Mouse (Mus musculus): ENCODE results near the gene Gid4. TPM values are rescaled to one million over a fixed set of nuclear protein-coding genes. Genes with fewer than 3 reads are reported as not detected.

Gid4 gene
- polyA plus RNA-seq, 1 experiment: 13.8 TPM

DNA sequence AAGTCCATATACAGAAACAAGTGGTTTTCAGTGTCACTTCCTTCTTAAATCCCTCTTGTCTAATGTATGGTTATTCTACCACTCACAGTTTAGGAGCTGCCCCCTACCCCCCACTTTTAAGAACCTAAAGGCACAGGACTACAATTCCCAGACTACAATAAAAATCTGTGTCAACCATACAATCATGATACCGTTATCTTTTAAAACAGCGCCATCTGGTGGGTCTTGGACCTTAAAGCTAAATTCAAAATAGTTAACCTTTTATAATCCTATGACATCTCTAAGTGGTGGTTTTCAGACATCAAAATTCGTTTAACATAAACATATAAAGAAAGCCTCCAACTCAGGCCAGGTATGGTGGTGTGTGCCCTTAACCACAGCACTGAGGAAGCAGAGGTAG, 4.8 kb upstream of the Gid4 start:
- 2% methylated on average over 3 of the region's 3 CpGs for WGBS
- TF ChIP-seq POLR2A (IDR thresholded peaks at IDR 0.05; ENCODE audit: low read depth, low read length): no peak
- TF ChIP-seq CTCF (IDR thresholded peaks at IDR 0.05; ENCODE audit: extremely low read depth, insufficient read length, insufficient replicate concordance, low read depth, low read length): no peak
- H3K4me1 ChIP-seq (ENCODE audit: control insufficient read depth, insufficient read depth, insufficient read length, low read length): peaks cover 2% of the 10 kb centered on the region; the same call in 1 of the 2 replicates

DNA sequence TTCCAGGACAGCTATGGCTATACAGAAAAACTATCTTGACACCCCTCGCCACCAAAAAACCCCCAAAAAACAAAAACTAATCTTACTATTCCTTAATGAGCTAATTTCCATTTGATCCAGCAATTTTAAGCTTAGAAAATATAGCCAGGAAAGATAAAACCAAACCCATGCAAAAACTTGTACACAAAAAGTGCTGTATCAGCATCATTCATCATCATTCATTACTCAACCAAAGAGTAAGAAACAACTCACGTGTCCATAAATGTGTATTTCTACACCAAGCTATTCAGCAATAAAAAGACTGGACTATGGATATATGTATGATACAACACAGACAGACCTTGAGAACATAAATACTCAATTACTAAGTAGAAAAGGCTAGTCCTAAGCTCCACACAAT, 4.0 kb upstream of the Gid4 start:
- TF ChIP-seq CTCF (IDR thresholded peaks at IDR 0.05; ENCODE audit: extremely low read depth, insufficient read length, insufficient replicate concordance, low read depth, low read length) (no peak), POLR2A (IDR thresholded peaks at IDR 0.05; ENCODE audit: low read depth, low read length) (no peak)
- WGBS: 85% methylated on average over 2 of the region's 2 CpGs
- Histone ChIP-seq H3K4me3 (ENCODE audit: low read depth, low read length) (no peak overlapping the region), H3K36me3 (ENCODE audit: control insufficient read depth, insufficient read depth, low read length) (peaks cover 13% of the 10 kb centered on the region), H3K27me3 (ENCODE audit: control insufficient read depth, insufficient read depth, low read length) (no peaks in the 10 kb centered on the region), H3K4me1 (ENCODE audit: control insufficient read depth, insufficient read depth, insufficient read length, low read length) (peaks cover 2% of the 10 kb centered on the region; the same call in 1 of the 2 replicates), H3K27ac (ENCODE audit: insufficient read depth, low read depth, low read length) (no peak overlapping the region)

More for the DNA sequence above, 4.8 kb upstream of the Gid4 start:
- Histone ChIP-seq H3K27ac (ENCODE audit: insufficient read depth, low read depth, low read length) (no peak overlapping the region), H3K36me3 (ENCODE audit: control insufficient read depth, insufficient read depth, low read length) (peaks cover 18% of the 10 kb centered on the region), H3K27me3 (ENCODE audit: control insufficient read depth, insufficient read depth, low read length) (no peaks in the 10 kb centered on the region), H3K4me3 (ENCODE audit: low read depth, low read length) (no peak overlapping the region)

DNA sequence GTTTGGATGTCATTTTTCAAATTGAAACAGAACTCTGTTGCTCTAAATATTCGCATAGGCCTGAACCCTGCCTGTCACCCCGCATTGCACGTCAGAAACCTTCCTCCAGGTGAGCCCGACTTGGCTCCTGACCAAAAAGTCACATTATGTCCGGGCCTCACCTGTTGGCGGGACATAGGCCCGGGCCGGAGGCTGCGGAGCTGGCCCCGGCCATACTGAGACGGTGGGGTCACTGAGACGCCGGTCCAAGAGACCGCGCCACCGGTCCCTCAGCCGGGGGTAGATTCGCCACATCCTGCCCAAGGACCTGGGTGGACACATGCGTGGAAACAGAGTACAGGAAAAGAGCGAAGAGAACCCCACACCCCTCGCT, 369 bp upstream of the Gid4 start:
- H3K27me3 ChIP-seq (ENCODE audit: control insufficient read depth, insufficient read depth, low read length): no peaks in the 10 kb centered on the region
- H3K4me1 ChIP-seq (ENCODE audit: control insufficient read depth, insufficient read depth, insufficient read length, low read length): peaks cover 2% of the 10 kb centered on the region; the same call in 1 of the 2 replicates
- H3K36me3 ChIP-seq (ENCODE audit: control insufficient read depth, insufficient read depth, low read length): no peaks in the 10 kb centered on the region
- H3K4me3 ChIP-seq (ENCODE audit: low read depth, low read length): peak overlapping the region; percentile 78
- WGBS: 1% methylated on average over 21 of the region's 21 CpGs
- no peak for TF ChIP-seq POLR2A (IDR thresholded peaks at IDR 0.05; ENCODE audit: low read depth, low read length)
- no peak for TF ChIP-seq CTCF (IDR thresholded peaks at IDR 0.05; ENCODE audit: extremely low read depth, insufficient read length, insufficient replicate concordance, low read depth, low read length)
- H3K27ac ChIP-seq (ENCODE audit: insufficient read depth, low read depth, low read length): peak overlapping the region; percentile 31; the same call in 1 of the 2 replicates

DNA sequence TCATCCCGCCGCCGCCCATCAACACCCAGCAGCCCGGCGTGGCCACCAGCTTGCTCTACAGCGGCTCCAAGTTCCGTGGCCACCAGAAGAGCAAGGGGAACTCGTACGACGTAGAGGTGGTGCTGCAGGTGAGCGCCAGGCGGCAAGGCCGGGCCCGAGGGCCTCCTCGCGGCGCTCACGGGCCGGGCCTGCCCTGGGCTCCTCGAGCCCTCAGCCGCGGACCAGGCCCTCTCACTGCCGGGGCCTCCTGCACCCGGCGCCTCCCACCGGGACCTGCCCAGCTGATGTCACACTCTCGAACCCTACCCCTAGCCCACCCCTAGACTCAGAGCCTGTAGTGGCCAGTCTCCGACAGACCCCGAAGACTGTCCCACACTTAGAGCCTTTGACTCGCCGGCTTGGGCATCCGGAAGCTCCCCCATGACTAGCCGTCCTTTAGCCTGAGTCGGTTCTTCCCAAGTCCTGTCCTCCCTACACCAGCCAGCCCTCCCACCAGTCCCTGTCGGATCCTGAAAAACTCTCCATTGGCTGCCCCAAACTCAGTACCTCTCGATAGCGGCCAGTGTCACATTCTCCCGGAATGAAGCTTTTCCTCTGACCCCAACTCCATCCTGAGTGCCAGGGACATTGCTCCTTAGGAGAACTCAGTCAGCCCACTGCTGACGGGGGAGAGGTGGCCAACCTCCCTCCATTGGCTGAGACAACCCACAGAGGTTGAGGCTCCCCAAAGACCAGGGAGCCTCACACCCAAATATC, 950 bp downstream of the Gid4 start, which contains the start of gene Atpaf2:
Gene Atpaf2, minus strand, starts transcription at position 741 of the 756 bp plus-strand sequence.
- WGBS: under 1% methylated on average over 39 of the region's 39 CpGs
- no peaks in the 10 kb centered on the region for H3K36me3 ChIP-seq (ENCODE audit: control insufficient read depth, insufficient read depth, low read length)

DNA sequence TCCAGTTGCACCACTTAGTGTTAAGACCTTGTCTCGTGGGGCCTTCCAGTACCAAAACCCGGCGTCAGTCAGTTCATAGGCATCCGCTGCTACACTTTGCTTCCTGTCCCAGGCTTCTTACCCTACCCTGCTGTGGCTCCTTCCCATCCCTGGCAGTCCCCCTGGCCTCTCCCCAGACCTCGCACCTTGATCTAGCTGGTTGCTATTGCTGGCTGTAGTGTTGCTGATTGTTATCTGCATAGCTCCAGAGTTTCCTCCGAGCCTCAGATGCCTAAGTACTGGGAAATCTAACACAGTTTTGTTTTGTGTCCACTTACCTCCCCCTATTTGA, 1.5 kb downstream of the Gid4 start:
- H3K27ac ChIP-seq (ENCODE audit: insufficient read depth, low read depth, low read length): peak overlapping the region; percentile 77
- TF ChIP-seq POLR2A (IDR thresholded peaks at IDR 0.05; ENCODE audit: low read depth, low read length): no peak
- no peak for TF ChIP-seq CTCF (IDR thresholded peaks at IDR 0.05; ENCODE audit: extremely low read depth, insufficient read length, insufficient replicate concordance, low read depth, low read length)
- H3K4me3 ChIP-seq (ENCODE audit: low read depth, low read length): peak overlapping the region; percentile 84
- peaks cover 3% of the 10 kb centered on the region; the same call in 1 of the 2 replicates for H3K4me1 ChIP-seq (ENCODE audit: control insufficient read depth, insufficient read depth, insufficient read length, low read length)
- WGBS: 4% methylated on average over 6 of the region's 6 CpGs
- H3K36me3 ChIP-seq (ENCODE audit: control insufficient read depth, insufficient read depth, low read length): no peaks in the 10 kb centered on the region
- H3K27me3 ChIP-seq (ENCODE audit: control insufficient read depth, insufficient read depth, low read length): no peaks in the 10 kb centered on the region

More for the DNA sequence above, 950 bp downstream of the Gid4 start, which contains the start of gene Atpaf2:
- peak within 1 kb of the TSS; percentile 77 for H3K27ac ChIP-seq (ENCODE audit: insufficient read depth, low read depth, low read length)
- peaks cover 2% of the 10 kb centered on the region; the same call in 1 of the 2 replicates for H3K4me1 ChIP-seq (ENCODE audit: control insufficient read depth, insufficient read depth, insufficient read length, low read length)
- TF ChIP-seq POLR2A (IDR thresholded peaks at IDR 0.05; ENCODE audit: low read depth, low read length): no peak
- TF ChIP-seq CTCF (IDR thresholded peaks at IDR 0.05; ENCODE audit: extremely low read depth, insufficient read length, insufficient replicate concordance, low read depth, low read length): no peak
- H3K27me3 ChIP-seq (ENCODE audit: control insufficient read depth, insufficient read depth, low read length): no peaks in the 10 kb centered on the region
- peak within 1 kb of the TSS; percentile 84 for H3K4me3 ChIP-seq (ENCODE audit: low read depth, low read length)

DNA sequence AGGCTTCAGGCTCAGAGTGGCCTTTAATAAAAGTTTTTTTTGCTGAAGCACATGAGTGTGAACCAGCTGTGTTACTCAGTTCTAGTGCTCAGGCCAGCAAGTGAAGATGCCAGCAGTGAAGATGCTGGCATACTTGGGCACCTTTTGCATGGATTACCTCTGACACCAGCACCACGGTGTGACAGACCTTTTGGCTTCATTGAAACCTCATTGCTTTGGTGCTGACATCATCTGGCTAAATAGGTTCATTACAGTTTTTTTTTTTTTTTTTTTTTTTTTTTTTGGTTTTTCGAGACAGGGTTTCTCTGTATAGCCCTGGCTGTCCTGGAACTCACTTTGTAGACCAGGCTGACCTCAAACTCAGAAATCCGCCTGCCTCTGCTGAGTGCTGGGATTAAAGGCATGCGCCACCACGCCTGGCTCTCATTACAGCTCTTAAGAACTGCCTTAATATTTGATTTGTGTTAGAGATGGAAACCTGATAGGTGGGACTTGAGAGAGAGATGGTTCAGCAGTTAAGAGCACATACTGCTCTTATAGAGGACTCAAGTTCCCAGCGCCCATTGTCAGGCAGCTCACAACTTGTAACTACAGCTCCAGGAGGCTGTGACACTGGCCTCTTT, 5.2 kb downstream of the Gid4 start:
- H3K27ac ChIP-seq (ENCODE audit: insufficient read depth, low read depth, low read length): no peak overlapping the region
- no peak overlapping the region for H3K4me3 ChIP-seq (ENCODE audit: low read depth, low read length)
- TF ChIP-seq POLR2A (IDR thresholded peaks at IDR 0.05; ENCODE audit: low read depth, low read length): no peak
- no peak for TF ChIP-seq CTCF (IDR thresholded peaks at IDR 0.05; ENCODE audit: extremely low read depth, insufficient read length, insufficient replicate concordance, low read depth, low read length)
- H3K36me3 ChIP-seq (ENCODE audit: control insufficient read depth, insufficient read depth, low read length): peaks cover 2% of the 10 kb centered on the region; the same call in 1 of the 2 replicates
- no peaks in the 10 kb centered on the region for H3K27me3 ChIP-seq (ENCODE audit: control insufficient read depth, insufficient read depth, low read length)
- H3K4me1 ChIP-seq (ENCODE audit: control insufficient read depth, insufficient read depth, insufficient read length, low read length): peaks cover 6% of the 10 kb centered on the region; the same call in 1 of the 2 replicates
- 65% methylated on average over 6 of the region's 6 CpGs for WGBS

DNA sequence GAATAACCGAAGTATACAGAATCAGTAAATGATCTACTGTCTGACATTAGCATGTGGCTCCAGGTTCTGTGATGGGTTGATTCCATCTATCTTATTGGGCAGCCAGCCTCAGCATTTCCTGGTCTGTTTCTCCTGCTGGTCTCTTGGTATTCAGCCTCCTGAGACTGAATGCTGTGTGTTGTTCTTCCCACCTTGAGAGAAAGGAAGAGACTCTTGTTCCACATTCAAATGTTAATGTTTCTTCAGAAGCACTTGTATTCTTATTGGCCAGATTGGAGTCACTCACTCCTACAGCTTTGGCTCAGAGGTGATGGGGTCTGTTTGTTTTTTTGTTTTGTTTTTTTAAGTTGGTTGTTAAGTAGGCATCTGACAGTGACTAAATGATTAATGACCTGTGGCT, 6.1 kb downstream of the Gid4 start:
- no peak for TF ChIP-seq POLR2A (IDR thresholded peaks at IDR 0.05; ENCODE audit: low read depth, low read length)
- no peak for TF ChIP-seq CTCF (IDR thresholded peaks at IDR 0.05; ENCODE audit: extremely low read depth, insufficient read length, insufficient replicate concordance, low read depth, low read length)
- H3K27me3 ChIP-seq (ENCODE audit: control insufficient read depth, insufficient read depth, low read length): no peaks in the 10 kb centered on the region
- no peak overlapping the region for H3K4me3 ChIP-seq (ENCODE audit: low read depth, low read length)
- peaks cover 9% of the 10 kb centered on the region; the same call in 1 of the 2 replicates for H3K4me1 ChIP-seq (ENCODE audit: control insufficient read depth, insufficient read depth, insufficient read length, low read length)
- WGBS: 75% methylated on average over 1 of the region's 1 CpGs
- H3K36me3 ChIP-seq (ENCODE audit: control insufficient read depth, insufficient read depth, low read length): peaks cover 2% of the 10 kb centered on the region; the same call in 1 of the 2 replicates
- H3K27ac ChIP-seq (ENCODE audit: insufficient read depth, low read depth, low read length): no peak overlapping the region
